Mouse (Mus musculus) spleen, adult 2 months (tissue): ENCODE measurements around the gene Wnk2.

Source experiments
- CTCF ChIP-seq: fragments of 200-500 bp; IDR thresholded peaks from 2 replicates; pipeline ENCODE4 v1.5.1; 2011; ENCODE audit warnings: mild to moderate bottlenecking, inconsistent platforms; ENCODE audit not compliant: insufficient read depth, insufficient read length, insufficient replicate concordance; ENCODE audit errors: extremely low read depth
- POLR2A ChIP-seq: fragments of 200-500 bp; IDR thresholded peaks from 2 replicates; pipeline ENCODE4 v1.6.1; 2011; ENCODE audit warnings: low read depth, low read length, inconsistent platforms

GRCm38 (mm10) chr13:49031029-49031428 is 116.8 kb downstream of the Wnk2 start:
- no peak for TF ChIP-seq CTCF
- no peak for TF ChIP-seq POLR2A
